Mouse (Mus musculus) ES-E14 (cell line): Measurements from ENCODE around the gene Slc4a4. TPM values are rescaled to one million over a fixed set of nuclear protein-coding genes. Genes with fewer than 3 reads are reported as not detected.

ENCODE experiments used
- DNase-seq: peaks from one replicate; pipeline ENCODE4 v3.0.0-alpha.2; 2013; ENCODE audit warnings: low read depth, low spot score
- H3K27ac ChIP-seq: 2 replicates; pipeline ENCODE4 v1.5.1; 2012; ENCODE audit warnings: low read depth, mild to moderate bottlenecking, low read length, moderate library complexity, mixed read lengths; ENCODE audit not compliant: poor library complexity, insufficient read depth, severe bottlenecking
- H3K36me3 ChIP-seq: 2 replicates; pipeline ENCODE4 v1.6.1; 2012; ENCODE audit warnings: mild to moderate bottlenecking, low read length, moderate library complexity, mixed read lengths; ENCODE audit not compliant: control insufficient read depth, poor library complexity, insufficient read depth, severe bottlenecking
- H3K4me1 ChIP-seq, 2 experiments: fragments of 150-350 bp in 1 of 2; sonication (generic) in 1 of 2; 2 replicates each; pipeline ENCODE4 v1.6.1; 2012; ENCODE audit warnings: low read length in 2 of 2, mild to moderate bottlenecking in 1 of 2, mixed read lengths in 1 of 2; ENCODE audit not compliant: control insufficient read depth in 2 of 2, insufficient read depth in 2 of 2, poor library complexity in 1 of 2
- H3K4me3 ChIP-seq, 2 experiments: fragments of 150-350 bp in 1 of 2; sonication (generic) in 1 of 2; 2 replicates each; pipeline ENCODE4 v1.5.1; 2012; ENCODE audit warnings: low read length in 2 of 2, low read depth in 1 of 2, mild to moderate bottlenecking in 1 of 2, mixed read lengths in 1 of 2; ENCODE audit not compliant: insufficient read depth in 1 of 2, poor library complexity in 1 of 2, severe bottlenecking in 1 of 2
- H3K9ac ChIP-seq: 2 replicates; pipeline ENCODE4 v1.6.1; 2012; ENCODE audit warnings: low read depth, mild to moderate bottlenecking, low read length, mixed read lengths; ENCODE audit not compliant: poor library complexity, insufficient read depth, severe bottlenecking
- H3K9me3 ChIP-seq: fragments of 150-350 bp; sonication (generic); 2 replicates; pipeline ENCODE4 v1.6.1; 2012; ENCODE audit warnings: low read depth, mild to moderate bottlenecking, low read length; ENCODE audit not compliant: control insufficient read depth, insufficient read depth
- CHD2 ChIP-seq: IDR thresholded peaks from 2 replicates; pipeline ENCODE4 v1.6.1; 2014; ENCODE audit warnings: mild to moderate bottlenecking, low read depth, low read length, inconsistent platforms
- HCFC1 ChIP-seq: IDR thresholded peaks from 2 replicates; pipeline ENCODE4 v1.6.1; 2012; ENCODE audit warnings: low read length, inconsistent platforms, borderline replicate concordance; ENCODE audit not compliant: insufficient read depth
- MAFK ChIP-seq: IDR thresholded peaks from 2 replicates; pipeline ENCODE4 v1.6.1; 2014; ENCODE audit warnings: mild to moderate bottlenecking, low read depth, low read length, inconsistent platforms; ENCODE audit not compliant: insufficient read depth
- ZC3H11A ChIP-seq: IDR thresholded peaks from 2 replicates; pipeline ENCODE4 v1.6.1; 2012; ENCODE audit warnings: low read depth, mild to moderate bottlenecking, inconsistent platforms, low read length, borderline replicate concordance
- ZNF384 ChIP-seq: IDR thresholded peaks from 2 replicates; pipeline ENCODE4 v1.6.1; 2012; ENCODE audit warnings: low read depth, low read length, inconsistent platforms
- in situ Hi-C, 2 experiments: fragments of 600-800 bp; cut with MboI; formaldehyde crosslinking; loops; one replicate each; pipeline ENCODE4 v1.15.1; 2025; ENCODE audit warnings: low sequenced_read_pairs in 2 of 2, inconsistent platforms in 1 of 2; ENCODE audit not compliant: unreplicated experiment in 2 of 2
- total RNA-seq: library from RNA; depleted of rRNA; stranded (reverse); fragments of 300-350 nt; gene quantifications from 2 replicates; pipeline ENCODE4 v1.2.3, GENCODE M21; 2012

Slc4a4 gene
- total RNA-seq, 1 experiment = 2.5 TPM

DNA sequence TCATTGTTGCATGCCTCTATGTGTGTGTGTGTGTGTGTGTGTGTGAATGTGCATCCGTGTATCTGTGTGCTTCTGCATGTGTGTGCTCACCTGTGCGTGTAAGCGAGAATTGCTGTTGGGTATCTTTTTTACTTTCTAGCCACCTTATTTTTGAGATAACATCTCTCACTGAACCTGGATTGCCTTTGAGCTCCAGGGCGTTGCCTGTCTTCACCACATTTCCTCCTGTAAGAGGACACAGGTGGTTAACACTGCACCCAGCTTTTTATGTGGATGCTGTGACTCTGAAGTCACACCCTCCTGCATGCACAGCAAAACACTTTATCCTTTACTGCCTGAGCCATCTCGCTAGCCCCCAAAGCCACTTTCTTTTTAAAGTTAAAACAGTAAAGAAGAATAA lies 158.2 kb downstream of the Slc4a4 start:
- TF ChIP-seq CHD2 (no peak), MAFK (no peak), HCFC1 (no peak), ZC3H11A (no peak), ZNF384 (no peak)
- in situ Hi-C loops = no loop called here
- no peaks in the 10 kb centered on the region for H3K9me3 ChIP-seq
- H3K4me1 ChIP-seq = no peaks in the 10 kb centered on the region; a peak in 1 of 4 replicates
- no peaks in the 10 kb centered on the region for H3K36me3 ChIP-seq
- no peak overlapping the region for H3K27ac ChIP-seq
- no peak overlapping the region for H3K4me3 ChIP-seq
- DNase-seq = no peak
- H3K9ac ChIP-seq = no peak overlapping the region

- in situ Hi-C loops = no loop called here
- H3K27ac ChIP-seq = no peak overlapping the region
- H3K4me3 ChIP-seq = no peak overlapping the region
- no peak for TF ChIP-seq MAFK
- no peak overlapping the region for H3K9ac ChIP-seq
- H3K4me1 ChIP-seq = no peaks in the 10 kb centered on the region
- no peak for DNase-seq
- no peaks in the 10 kb centered on the region for H3K36me3 ChIP-seq
- H3K9me3 ChIP-seq = no peaks in the 10 kb centered on the region
Observed at GRCm38 (mm10) chr5:89051577-89051976, 165.0 kb downstream of the Slc4a4 start.

DNA sequence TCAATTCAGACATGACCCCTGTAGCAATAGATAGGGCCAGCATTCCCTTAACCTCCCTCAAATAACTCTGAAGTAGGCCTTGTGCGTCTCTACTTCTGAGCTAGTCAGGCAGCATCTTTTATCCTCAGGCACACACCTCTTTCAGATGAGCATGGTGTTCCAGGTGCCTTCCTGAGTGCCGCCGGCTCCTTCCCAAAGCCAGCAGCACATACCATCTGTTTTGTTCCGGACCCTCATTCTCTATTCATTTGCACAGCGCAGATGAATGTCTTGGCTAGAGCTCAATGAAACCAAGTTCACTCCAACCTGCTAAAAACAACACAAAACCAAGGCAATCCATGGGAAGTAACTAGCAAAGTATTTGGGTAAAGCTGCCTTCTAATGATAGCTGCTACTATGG lies 165.6 kb downstream of the Slc4a4 start:
- Histone ChIP-seq H3K9me3 (no peaks in the 10 kb centered on the region), H3K4me3 (no peak overlapping the region), H3K27ac (no peak overlapping the region), H3K9ac (no peak overlapping the region), H3K36me3 (no peaks in the 10 kb centered on the region), H3K4me1 (no peaks in the 10 kb centered on the region)
- TF ChIP-seq CHD2 (no peak), HCFC1 (no peak), ZNF384 (no peak), MAFK (no peak), ZC3H11A (no peak)
- no peak for DNase-seq
- in situ Hi-C loops = no loop called here

- in situ Hi-C loops = no loop called here
- no peaks in the 10 kb centered on the region for H3K4me1 ChIP-seq
- DNase-seq = no peak
Observed at GRCm38 (mm10) chr5:89055656-89056055, 169.0 kb downstream of the Slc4a4 start.

DNA sequence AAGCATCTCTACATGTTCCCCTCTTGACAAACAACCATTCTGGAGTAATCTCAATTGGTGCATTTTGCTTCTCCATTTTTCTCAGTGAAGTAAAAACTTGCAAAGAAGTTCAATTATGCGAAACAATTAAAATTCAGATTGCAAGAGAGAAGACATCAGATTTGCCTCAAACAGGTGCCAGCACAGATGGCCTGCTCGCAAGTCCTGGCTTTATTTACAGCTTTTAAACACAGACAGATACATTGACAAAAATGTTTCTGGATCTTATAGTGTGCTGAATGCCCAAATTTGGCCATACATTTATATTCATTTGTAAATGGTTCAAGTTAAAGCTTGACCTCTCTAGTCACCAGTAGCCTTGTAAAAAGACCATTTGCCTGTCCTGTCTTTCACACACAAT lies 169.8 kb downstream of the Slc4a4 start:
- no peak overlapping the region for H3K27ac ChIP-seq
- no peak overlapping the region for H3K4me3 ChIP-seq
- no peak overlapping the region for H3K9ac ChIP-seq
- H3K4me1 ChIP-seq = no peaks in the 10 kb centered on the region
- TF ChIP-seq CHD2 (no peak), ZC3H11A (no peak), HCFC1 (no peak), ZNF384 (no peak), MAFK (no peak)
- DNase-seq = no peak
- H3K36me3 ChIP-seq = no peaks in the 10 kb centered on the region
- no peaks in the 10 kb centered on the region for H3K9me3 ChIP-seq
- in situ Hi-C loops = no loop called here

More at GRCm38 (mm10) chr5:89055656-89056055, 169.0 kb downstream of the Slc4a4 start:
- H3K27ac ChIP-seq = no peak overlapping the region
- no peak overlapping the region for H3K9ac ChIP-seq
- H3K9me3 ChIP-seq = no peaks in the 10 kb centered on the region
- no peak overlapping the region for H3K4me3 ChIP-seq
- TF ChIP-seq ZNF384 (no peak), HCFC1 (no peak), CHD2 (no peak), MAFK (no peak), ZC3H11A (no peak)
- no peaks in the 10 kb centered on the region for H3K36me3 ChIP-seq
